Mouse (Mus musculus): ENCODE results near the gene Bzw2.
A peak's percentile ranks its signal among the peaks of the same experiment; 100 is the strongest.

Gene Bzw2

DNA sequence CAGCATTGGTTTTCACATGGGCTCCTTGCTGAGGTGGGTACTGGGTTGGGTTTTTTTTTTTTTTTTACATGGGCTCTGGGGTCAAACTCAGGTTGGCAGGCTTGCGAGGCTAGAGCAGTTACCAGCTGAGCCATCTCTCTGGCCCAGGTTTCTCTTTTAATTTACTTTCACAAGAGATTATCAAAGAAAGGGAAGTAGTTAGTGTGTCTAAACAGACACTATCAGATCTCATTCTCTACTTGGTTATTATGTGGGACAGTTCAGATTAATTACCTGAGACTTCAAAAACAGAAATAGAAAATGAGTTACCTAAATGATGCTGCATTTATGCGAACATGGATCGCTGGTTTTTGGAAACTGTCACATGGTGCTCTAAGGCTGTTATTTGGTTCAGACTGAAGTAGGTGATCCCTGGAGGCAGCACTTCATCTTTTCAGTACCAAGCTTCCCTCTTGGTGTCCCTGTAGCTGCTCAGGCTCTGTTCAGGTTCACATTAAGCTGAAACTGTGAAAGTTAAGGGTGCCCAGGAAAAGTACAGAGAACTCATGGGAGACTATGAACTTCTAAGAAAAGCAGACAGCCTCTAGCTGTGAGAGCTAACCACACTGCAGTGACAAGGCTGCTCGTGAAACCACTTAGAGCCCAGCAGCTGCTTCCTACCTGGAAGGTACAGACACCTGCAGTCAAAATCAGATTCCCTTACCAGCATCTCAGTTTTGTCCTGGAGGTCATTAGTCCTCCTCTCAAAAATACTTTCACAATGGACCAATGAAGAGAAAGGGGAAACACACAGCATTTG is 79.6 kb downstream of the Bzw2 start:
- DNase-seq (ENCODE audit: extremely low spot score, low read depth, low spot score) = no peak

DNA sequence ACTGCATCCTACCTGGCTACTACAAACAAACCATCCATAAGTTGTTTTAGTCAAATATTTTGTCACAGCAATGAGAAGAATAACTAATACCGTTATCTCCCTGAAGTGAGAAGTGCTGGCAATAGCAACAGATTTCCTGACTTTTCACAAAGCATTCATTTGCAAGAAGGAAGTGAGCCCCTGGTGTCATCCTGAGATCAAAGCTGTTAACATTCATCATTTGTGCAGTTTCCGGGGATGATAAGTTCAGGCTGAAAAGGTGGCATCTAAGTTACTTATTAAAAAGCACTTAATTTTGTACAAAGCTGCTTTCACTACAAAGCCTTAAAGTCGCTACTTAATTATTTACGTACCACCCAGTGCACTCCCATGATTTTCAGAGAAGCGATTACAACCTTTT is 85.0 kb downstream of the Bzw2 start:
- DNase-seq (ENCODE audit: extremely low spot score, low read depth, low spot score) = peak; percentile 3

DNA sequence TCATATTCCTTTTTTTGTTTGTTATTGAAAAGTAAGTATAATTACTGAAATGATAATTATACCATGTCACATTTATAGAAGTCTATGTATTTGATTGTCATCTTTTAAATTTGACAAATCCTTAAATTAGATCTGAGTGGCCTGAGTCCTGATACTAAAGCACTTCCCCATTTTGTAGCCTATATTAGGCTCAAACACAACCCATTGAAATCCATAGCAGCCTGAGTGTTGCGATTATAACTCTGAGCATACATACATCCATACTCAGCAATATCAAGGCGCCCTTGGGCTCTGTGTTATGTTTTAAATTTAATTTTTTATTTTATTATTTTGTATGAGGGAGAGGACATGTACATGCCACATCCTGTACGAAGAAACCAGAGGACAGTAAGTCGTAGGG is 87.6 kb downstream of the Bzw2 start:
- DNase-seq (ENCODE audit: extremely low spot score, low read depth, low spot score) = no peak

DNA sequence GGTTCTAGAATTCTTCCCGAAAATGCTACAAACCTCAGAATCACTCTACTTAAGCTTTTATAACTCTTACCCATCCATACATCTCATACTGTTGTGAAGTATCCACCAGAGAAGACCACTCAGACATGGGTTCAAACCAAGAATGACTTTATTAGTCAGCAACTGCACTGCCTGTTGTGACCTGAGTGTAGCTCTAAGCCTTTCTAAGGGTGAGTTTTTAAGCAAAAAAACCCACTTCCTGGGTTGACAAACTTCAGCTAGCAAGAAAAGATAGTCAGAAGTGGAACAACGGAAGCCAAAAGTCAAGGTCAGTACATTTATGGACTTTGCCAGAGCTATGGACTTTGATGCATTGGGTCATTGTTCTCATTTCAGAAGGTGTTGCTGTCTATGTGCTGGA is 90.3 kb downstream of the Bzw2 start:
- DNase-seq (ENCODE audit: extremely low spot score, low read depth, low spot score) = no peak

- no peak for DNase-seq (ENCODE audit: extremely low spot score, low read depth, low spot score)
Measured at GRCm38 (mm10) chr12:36065911-36066310, 92.0 kb downstream of the Bzw2 start.

DNA sequence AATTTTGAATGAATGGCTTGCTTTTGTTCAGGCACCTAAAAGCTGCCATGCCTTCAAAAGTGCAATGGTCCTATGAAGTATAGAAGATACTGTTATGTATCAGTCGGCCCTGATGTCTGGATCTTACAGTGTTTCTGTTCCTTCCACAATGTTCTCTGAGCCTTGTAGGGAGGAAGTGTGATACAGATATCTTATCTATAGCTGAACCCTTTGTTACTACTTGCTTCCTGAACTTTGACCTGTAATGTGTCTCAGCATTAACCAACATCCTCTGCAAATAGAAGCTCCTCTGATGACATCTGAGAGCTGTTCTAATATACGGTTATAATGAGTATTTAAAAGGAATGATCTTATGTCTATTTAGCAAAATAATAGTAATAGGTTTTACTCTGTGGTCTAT is 100.2 kb downstream of the Bzw2 start:
- no peak for DNase-seq (ENCODE audit: extremely low spot score, low read depth, low spot score)

GRCm38 (mm10) chr12:36050276-36050675 is 107.6 kb downstream of the Bzw2 start:
- DNase-seq (ENCODE audit: extremely low spot score, low read depth, low spot score) = no peak

- DNase-seq (ENCODE audit: extremely low spot score, low read depth, low spot score) = no peak
Measured at GRCm38 (mm10) chr12:36047593-36047992, 110.3 kb downstream of the Bzw2 start.

GRCm38 (mm10) chr12:36046196-36046595 is 111.7 kb downstream of the Bzw2 start:
- DNase-seq (ENCODE audit: extremely low spot score, low read depth, low spot score) = no peak

DNA sequence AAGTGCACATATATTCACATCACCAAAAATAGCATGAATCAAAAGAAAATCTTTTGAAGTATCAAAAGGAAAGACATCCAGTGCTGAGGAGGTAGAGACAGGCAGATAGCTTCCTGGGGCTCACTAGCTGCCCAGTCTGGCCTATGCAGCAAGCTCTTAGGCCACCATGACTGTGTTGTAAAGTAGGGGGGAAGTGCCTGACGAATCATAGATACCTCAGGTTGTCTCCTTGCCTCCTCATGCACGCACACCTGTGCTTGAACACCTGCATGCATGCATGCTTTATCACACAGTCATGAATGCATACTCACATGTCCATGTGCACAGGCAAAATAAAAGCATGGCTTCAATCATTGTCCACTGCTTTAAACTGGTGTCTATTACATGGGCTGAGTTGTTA is 113.2 kb downstream of the Bzw2 start:
- no peak for DNase-seq (ENCODE audit: extremely low spot score, low read depth, low spot score)

GRCm38 (mm10) chr12:36042348-36042778 is 115.5 kb downstream of the Bzw2 start, which contains the start of gene Tspan13:
TSS of gene Tspan13 (minus strand) at chr12:36042500.
- peak; percentile 42 for DNase-seq (ENCODE audit: extremely low spot score, low read depth, low spot score)
